Mouse (Mus musculus): ENCODE data around the gene Pde4b.

GRCm38 (mm10) chr4:102520669-102521261 is 433.4 kb downstream of the Pde4b start:
- no peak for TF ChIP-seq CTCF (IDR thresholded peaks at IDR 0.05; ENCODE audit: borderline replicate concordance, insufficient read depth, low read depth, low read length)
- TF ChIP-seq POLR2A (IDR thresholded peaks at IDR 0.05; ENCODE audit: borderline replicate concordance, insufficient read depth, low read length): no peak
